Mouse (Mus musculus) adrenal gland, adult 18-20 months (tissue): Measurements from ENCODE around the gene Amfr. TPM values are rescaled to one million over a fixed set of nuclear protein-coding genes. Genes with fewer than 3 reads are reported as not detected.

Source experiments
- DNase-seq, 2 experiments: peaks; one replicate each; pipeline ENCODE4 v3.0.0; 2021 to 2022; ENCODE audit warnings: low spot score in 2 of 2
- long read RNA-seq, 2 experiments: library from polyadenylated mRNA; stranded (forward); transcript quantifications; one replicate each; pipeline ENCODE4 v2.0.0; 2021
- total RNA-seq, 2 experiments: library from RNA; stranded (reverse); gene quantifications; 1 replicate in 1 of 2; 2 replicates in 1 of 2; pipeline ENCODE4 v1.2.3; 2021

Gene Amfr
- 100 to 1,000 TPM; 174 to 283 TPM for total RNA-seq
- long read RNA-seq, experiment 1, transcript Amfr-201 (14 exons, 3,880 nt): major isoform, 357 of 391 reads
- long read RNA-seq, experiment 1, partial matches to known transcripts: 16 of 391 reads
- long read RNA-seq, experiment 1, other reads (novel, unspliced or antisense): 17 of 391 reads
- long read RNA-seq, experiment 2, transcript Amfr-201 (14 exons, 3,880 nt): major isoform, 833 of 1,021 reads
- long read RNA-seq, experiment 2, partial matches to known transcripts: 90 of 1,021 reads
- long read RNA-seq, experiment 2, other reads (novel, unspliced or antisense): 97 of 1,021 reads

DNA sequence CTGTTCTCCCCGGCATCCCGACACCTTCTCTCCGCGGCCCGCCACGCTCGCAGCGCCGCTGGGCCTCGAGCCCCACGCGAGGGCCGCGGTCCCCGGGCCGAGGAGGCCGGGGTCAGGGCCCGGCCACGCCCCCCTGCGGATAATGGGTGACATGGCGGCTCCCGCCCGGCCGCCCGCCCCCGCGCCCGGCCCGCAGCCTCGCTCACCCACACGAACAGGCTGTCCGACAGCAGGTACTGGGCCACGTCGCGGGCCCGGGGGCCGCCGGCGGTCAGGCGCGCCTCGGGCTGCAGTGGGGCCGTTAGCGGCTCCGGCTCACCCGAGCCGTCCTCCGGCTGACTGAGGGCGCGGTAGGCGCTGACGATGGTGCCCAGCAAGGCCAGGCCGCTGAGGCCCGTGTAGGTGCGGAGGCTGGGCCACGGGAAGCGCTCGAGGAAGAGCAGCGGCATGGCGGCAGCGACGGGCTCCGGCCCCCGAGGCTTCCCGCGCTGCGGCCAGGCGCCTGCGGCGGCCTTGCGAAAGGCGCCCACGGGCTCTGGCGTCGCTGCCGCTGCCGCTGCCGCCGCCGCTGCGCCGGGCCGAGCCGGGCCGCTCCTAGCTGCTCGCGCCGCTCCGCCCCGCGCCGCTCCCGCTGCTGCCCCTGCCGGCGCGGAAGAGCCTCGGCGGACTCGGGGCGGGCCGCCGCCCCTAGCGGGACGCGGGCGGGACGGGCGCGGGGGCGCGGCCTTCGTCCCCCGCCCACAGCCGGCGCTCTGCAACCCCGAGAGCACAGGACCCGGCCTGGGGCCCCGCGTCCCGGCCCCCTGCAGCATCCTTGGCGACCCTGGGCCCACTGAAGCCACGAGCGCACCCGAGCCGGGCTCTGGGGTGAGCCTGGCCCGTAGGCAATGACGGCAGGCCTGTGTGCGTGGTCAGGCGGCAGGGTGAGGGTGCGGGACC is at the start of gene Amfr:
Gene Amfr, minus strand, starts transcription at position 830 of the 939 bp plus-strand sequence.
- peak; percentile 77 to 79 for DNase-seq

DNA sequence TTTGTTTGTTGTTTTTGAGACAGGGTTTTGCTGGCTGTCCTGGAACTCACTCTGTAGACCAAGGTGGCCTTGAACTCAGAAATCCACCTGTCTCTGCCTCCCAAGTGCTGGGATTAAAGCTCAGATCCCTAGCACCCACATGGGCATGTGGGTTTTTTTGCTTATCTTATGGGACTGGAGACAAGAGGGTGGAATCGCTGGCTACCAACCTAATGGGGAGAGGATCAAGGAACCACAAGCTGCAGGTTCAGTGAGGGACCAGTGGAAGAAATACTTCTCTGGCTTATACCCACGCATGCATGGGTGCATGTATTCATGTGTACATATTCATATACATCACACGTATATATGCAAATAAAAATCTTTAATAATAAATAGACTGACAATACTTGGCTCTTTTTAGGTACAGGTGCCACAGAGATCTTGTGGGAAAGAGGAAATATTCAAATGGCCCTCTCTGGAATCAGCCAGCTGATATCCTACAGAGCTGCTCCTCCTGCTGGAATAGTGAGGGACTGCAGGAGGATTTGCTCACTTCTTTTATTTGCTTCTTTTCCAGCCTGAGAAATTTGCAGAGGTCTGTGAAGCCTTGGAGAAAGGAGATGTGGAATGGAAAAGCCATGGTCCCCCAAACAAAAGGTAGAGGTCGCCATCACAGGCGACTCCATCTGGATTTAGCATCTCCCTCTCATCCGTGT is 44.7 kb upstream of the Amfr start:
- peak; percentile 39 to 48 for DNase-seq

DNA sequence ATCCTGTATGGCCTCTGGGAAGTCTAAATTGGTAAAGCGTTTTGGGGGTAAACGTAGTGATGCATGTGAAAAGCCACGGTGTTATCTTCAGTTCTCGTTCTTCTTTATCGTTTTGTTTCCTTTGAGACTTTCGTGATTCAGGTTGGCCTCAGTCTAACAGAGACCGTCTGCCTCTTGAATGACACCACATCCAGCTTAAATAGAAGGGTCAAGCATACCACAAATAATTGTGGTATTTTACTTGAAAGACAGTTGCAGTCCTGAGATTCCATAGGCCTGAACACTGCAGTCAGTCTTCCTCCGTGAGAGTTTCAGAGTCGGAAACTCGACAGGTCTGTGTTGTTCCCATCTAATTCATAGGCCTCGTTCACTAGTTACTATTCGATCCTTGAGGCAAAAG is 40.1 kb upstream of the Amfr start:
- DNase-seq: no peak

DNA sequence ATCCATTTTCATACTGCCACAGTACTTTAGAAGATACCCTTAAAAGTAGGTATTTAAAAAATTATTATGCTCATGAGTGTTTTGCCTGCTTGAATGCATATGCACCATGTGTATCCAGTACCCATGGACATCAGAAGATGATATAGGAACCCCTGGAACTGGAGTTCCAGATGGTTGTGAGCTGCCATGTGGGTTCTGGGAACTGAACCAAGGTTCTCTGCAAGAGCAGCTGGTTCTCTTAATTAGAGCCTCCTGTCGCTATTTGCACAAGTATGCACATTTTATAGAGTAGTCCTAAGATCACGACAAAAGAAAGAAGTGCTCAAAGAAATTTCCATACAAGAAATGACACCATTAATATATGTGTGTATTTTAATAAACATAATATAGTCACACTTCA is 35.2 kb upstream of the Amfr start:
- no peak for DNase-seq

DNA sequence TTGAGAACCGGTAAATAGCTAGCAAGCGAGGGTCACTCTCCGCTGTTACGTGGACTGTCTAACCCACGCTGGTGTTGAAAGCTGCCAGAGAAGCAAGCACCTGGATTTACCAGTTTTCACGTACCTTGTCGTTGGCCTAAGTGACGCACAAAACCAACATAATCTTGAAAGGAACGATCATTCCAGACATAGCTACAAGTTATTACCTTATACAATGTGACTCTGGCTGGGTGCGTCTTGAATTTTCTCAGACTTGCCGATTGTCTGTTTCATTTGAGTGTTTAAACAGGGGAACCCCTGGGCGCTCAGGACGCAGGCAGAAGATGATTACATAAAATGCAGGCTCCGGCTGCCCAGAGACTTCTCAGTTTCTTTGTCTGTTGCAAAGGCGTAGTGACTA is 25.2 kb upstream of the Amfr start:
- DNase-seq: no peak

DNA sequence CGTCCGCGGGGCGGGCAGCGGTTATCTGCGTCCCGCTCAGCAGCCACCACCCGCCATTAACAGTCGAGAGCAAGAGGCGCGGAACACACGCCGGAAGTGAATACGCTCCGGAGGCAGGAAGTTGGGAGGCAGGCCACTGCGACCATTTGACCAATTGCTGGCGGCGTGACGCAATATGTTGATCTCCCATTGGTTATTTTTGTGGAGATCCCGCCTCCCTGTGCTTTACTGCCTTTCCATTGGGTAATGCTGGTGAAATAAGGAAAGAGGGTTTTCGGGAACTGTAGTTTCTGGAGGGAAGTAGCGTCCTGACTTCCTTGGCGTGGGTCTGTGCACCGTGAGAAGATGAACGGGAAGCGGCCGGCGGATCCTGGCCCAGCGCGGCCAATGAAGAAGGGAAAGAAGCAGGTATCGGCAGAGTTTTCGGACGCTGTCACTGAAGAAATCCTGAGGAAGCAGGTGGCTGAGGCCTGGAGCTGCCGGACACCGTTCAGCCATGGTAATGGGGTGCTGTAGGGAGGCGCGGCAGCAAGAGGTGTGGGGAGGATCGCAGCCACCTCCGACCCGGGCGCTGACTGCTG is 24.4 kb upstream of the Amfr start, which contains the start of the genes Nudt21 and Ogfod1:
Gene Nudt21, minus strand, starts transcription at position 88 of the 581 bp plus-strand sequence.
Gene Ogfod1, plus strand, starts transcription at position 255 of the 581 bp plus-strand sequence.
- DNase-seq: peak; percentile 79 to 81

DNA sequence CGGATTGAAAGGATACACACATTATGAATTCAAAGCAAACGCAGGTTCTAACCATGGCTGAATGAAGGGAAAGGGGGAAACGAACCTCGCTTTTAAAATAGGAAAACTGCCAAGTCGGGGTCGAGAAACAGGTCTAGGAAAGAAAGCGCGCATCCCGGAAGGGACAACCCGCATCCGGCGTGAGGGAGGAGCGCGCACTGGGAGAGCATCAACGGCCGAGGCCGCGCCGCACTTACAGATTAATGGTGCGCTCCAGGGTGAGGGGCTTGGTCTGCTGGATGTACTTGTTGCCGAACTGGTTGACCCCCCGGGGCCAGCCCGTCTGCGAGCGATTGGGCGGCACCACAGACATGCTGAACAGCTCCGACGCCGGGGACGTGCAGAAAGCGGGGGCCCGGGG is 23.9 kb upstream of the Amfr start:
- peak; percentile 42 to 50 for DNase-seq

DNA sequence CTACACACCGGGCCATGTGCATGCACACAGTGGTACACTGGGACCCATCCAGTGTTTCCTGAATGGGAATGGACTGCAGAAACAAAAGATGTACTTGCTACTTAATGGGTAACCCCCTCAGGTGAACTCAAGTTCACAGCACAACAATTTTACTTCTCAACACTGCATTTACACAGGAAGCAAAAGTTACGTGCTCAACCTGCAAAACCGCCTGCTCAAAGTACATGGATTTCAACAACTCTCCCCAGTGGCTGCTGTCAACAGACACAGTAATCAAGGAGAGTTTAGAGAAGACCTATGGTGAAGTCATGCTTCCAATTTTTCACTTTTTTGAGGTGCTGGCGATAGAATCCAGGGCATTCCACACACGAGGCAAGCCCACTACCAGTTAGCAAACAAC is 22.6 kb upstream of the Amfr start:
- DNase-seq: no peak

DNA sequence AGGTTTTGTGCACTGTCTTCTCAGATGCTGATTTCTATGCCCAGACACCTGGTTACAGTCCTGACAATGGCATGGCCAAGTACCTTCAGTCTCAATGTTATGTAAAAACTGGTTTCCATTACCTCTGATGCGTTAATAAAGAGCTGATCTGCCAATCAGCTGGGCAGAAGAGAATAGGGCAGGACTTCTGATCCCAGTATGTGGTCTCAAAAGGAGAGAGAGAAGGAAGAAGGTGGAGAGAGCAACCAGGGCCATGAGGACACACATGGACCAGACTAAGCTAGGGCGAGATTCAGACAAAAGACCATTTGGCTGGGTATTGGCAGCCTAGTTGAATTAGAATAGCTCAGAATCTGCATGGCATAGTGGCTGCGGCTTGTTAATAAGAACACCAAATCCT is 21.0 kb upstream of the Amfr start:
- no peak for DNase-seq

DNA sequence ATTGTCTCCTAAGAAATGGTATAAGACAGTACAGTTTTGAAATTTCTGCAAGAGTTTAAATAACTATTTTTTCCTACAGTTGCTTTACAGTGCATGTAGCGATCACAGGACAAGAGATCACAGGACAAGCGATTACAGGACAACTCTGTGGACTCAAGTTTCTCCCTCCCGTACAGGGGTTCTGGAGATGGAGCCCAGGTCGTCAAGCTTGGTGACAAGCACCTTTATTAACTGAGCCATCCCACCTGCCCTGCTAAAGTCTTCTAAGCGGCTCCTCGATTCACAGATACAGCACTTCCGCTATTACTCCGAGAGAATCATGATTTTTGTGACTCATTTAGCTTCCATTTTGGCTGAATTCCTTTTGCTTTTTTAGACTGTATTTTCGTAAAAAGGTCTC is 17.1 kb upstream of the Amfr start:
- DNase-seq: no peak

DNA sequence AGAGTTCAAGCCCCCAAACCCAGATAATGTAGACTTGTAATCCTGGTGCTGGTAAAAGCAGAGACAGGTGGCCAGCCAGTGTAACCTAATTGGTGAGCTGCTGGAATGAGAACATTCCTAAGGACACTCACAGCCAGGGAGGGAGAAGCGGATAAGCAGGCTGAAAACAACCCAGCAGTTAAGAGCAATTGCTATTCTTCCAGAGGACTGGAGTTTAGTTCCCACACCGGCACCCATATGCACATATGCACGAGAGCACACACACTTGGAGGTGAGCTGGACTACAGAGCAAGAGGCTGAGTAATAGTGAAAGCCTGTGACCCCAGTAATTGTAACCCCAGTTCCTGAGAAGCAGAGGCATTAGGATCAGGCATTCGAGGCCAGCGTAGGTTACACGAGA is 11.3 kb upstream of the Amfr start:
- DNase-seq: no peak

DNA sequence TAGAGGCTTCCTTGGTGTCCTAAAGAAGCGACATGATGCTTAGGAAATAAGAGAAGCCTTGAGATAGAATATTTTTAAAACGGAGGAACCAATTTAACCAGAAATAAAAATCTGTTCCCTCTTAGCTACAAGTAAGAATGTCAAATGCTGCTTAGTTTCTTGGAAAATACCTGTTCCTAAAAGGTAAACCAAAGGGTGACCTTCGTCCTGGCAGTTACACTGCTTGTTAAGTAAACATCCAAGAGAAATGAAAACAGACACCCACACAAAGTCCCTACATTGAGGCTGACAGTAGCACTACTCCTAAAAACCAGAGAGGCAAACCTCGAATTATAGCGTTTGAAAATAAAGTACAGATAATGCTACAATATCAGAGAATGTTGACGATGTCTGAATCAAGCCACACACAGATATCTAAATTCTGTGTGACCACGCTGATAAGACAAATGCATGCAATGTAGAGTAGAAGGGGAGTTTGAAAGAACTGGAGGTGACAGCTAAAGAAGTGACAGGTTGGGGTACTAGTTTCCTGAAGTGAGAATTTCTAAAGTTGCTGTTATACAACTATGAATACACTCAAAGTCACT is 477 bp upstream of the Amfr start:
- DNase-seq: no peak

DNA sequence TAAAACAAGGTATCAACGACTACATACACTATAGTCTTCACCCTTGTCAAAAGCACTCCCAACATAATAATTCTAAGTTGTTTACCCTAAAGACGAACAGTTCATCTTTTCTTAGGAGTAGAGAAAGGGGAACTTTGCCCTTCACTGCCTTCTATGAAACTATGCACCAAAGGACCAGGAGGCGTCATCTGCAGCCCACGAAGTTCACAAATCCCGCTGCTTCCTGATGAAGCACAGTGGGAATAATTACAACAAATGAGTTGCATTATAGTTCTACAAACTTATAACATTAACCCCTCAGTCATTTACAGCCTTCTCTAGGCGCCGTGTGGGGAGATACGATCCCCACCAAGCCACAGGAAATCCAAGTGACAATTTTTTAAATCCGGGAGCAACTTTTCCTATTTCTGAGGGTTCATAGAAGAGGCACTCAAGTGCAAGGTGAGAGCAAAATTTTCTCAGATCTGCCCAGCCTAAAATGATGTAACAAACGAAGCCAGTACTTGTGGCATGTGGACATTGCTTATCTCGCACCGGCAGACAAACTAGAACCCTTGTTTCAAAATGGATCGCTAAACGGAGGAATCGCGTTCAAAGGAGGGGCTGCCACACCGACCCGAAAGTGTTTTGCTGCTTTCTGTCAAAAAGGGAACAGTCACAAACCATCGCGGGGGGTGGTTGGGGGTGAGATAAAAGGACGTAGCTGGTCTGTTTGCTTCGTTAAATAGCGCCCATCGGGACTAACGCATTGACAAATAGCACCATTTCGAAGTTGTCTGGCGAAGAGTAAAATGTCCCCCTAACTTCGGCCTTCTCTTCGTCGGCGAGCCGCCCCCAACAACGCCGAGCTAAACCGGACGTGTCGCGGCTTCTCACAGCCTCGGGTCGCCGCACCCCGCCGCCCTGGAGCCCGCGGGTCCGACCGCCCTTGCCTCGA is 1.3 kb downstream of the Amfr start:
- no peak for DNase-seq

DNA sequence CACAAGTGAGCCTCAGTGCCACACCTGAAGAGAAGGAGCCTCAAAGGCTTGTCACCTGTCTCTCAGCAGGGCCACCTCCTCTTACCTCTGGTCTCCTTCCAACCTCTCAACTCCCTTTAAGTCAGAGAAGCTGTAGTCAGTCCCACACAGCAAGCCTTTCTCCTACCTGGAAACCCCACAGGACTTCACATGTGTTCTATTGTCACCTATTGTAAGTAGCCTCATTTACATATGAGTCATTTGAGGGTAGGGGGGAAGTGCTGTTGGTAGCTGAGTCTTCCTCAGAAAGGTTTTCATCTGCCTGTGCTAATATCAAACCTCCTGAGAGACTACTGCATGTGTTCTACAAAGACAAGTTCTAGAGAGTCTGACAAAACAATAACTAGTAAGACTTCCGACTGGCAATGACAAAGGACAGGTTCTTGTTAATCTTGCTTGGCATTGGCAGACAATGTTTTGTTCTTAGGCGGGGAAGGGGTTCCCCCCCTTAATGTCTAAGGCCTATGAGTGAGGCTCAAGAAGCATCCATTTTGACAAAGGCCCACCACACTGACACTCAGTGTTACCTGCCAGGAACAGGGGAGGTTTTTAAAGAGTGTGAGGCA is 2.4 kb downstream of the Amfr start:
- no peak for DNase-seq

DNA sequence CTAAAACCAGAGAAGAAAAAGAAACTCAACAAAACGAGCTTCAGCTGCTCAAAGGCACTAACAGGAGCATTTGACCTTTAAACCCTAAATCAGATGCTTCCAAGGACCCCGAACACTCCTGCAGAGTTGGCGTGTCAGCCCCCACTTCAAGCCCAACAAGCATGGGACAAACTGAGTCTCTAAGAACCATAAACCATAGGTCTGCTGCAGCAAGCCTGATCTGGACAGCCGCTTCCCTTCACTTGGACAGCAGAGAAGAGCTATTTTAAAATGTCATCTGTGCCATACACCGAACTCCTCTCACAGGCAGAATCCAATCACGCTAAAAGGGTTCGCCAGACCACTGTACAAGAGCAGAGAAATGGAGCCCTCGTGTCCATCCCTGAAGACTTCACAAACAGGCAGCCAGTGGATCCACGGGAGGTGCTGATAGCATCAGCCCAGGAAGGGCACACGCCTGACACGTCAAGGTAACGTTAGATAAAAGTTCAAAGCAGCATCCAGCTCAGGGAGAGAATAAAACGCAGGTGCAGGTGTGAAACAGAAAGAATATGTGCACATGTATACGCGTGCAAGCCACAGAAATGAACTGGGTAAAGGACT is 3.3 kb downstream of the Amfr start:
- DNase-seq: no peak

DNA sequence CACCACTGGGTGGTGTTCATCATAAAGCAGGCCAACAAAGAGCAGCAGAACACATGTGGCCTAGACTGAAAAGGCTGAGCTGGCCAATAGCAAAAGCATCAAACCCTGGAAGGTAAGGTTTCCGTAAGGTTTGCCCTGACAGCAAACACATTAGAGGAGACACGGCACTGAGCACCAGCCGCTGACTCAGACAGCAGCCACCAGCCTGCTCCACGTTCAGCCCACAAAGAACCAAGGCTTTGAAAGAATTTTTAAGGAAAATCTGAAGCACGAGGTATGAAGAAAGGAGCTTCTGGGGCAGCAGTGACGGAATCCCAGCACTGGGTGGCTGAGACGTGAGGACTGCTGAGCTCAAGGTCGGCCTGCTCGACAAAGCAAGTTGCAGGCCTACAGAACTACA is 8.5 kb downstream of the Amfr start:
- no peak for DNase-seq

DNA sequence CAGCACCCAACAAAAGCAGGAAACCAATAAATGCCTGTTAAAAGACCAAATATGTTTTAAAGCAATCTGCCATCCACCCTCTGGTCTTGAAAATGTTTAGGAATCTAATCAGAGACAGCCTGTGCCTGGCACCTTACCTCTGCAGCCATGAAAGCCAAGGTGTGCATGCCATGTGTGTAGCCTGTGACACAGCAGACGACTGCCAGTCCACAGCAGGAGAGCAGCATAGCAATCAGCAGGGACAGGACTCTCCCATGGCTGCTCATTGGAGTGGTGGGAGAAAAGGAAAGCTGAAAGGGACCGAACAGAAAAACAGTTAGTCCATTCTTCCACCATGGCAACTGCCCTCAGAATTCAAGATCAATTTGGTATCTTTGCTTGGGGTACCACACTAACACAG is 13.7 kb downstream of the Amfr start:
- no peak for DNase-seq

DNA sequence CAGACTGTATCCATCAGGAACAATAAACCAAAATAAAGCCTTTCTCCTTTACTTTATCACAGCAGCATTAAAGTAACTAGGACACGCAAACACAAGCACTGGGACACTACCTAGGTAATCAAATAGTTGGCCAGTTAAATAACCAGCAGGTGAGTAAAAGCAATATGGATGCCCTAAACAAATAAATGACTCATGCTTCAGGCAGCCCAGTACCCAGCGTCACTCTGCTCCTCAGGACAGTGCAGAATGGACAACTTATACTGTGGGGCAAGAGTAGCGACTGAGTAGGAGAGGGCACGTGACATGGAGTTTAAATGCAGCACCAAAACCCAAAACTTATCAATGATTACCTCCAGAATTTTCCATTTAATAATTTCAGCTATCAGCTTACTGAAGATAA is 22.9 kb downstream of the Amfr start:
- no peak for DNase-seq

DNA sequence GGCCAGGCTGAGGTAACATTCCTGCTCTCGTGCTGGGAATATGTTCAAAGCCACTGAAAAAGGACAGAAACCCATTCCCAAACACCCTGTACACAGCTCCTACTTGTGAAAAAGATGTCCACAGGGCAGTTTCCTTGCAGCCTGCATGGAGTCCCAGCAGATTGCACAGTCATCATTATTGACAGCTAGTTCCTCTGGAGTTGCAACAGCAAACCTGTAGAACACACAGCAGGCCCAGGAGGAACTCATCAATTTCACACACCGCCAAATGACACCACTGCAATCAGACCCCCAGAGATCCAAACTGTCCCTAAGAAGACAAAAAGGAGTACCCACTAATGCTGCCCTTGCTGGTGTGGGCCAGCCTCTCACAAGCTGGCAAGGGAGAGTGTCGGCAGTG is 27.9 kb downstream of the Amfr start:
- no peak for DNase-seq
